Mouse (Mus musculus): ENCODE measurements around the gene Hdac5.

Gene Hdac5

DNA sequence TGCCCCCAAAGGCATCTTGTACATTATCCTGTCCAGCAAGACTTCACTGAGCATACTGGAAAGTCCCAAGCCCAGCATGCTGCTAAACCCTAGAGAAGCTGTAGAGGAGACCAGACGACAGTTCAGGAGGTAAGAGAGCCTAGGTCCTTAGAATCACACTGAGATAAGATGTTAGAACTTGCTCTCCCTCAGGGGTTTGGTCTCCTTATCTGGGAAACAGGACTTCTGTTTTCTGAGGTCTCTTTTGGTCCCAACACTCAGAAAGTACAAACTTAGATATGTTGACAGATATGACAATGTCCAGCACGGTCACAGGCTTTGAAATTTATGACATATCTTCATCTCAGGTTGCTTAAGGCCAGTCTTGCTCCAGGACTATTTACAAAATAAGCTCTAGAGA lies 6.1 kb upstream of the Hdac5 start:
- no peak for DNase-seq

DNA sequence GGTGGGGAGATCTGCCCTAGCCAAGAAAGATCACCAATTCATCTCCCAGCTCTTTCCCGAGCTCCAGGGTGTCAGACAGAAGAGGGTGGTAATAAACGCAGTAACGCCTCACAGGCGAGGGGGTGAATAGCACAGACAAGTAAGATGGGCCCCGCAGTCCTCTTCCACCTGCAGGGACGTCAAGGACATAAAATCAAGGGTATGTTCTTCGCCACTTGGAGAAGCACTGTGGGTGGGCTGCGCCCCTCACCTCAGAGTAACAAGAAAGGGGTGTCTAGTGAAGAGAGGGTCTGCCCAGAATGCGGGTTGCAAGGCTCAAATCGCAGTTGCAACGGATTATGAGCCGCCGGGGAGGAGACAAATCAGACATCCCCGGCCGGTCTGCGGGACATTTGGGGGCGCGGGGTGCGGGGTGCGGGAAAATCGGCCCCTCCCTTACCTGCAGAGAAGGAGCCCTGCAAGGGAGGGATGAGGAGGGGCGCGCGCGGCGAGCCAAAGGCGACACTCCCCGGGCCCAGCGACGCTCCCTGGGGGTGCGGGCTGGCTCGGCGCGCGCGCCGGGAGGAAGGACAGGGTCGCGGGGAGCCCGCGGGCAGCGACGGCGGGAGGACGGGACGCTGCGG lies 524 bp downstream of the Hdac5 start:
- peak; percentile 49 for DNase-seq

DNA sequence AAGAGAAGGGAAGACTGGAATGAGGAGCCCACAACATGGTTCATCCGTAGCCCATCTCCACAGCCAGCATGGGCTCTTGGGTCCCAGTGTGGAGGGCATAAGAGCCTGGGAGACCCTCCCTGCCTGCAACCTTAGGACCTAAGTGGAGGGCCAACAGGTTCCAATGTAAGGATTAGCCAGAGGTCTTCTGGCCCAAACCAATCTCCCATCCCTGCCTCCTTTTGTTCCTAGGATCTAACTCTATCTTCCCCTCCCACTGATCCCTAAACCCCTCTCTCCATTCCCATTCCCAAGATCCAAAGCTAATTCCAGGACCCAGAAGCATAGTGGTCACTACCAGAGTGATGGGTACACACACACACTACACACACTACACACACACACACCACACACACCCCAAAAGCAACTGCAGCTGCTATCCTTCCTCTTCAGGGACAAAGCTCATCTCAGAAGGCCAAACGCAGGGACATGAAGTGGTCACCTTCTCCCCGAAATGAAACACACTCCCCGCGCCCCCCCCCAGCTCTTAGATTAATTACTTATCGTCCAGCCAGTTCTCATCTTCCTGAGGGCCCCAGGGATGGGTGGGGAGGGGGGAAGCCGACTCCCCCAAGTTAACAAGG lies 1.2 kb downstream of the Hdac5 start:
- DNase-seq, result peak; percentile 25

DNA sequence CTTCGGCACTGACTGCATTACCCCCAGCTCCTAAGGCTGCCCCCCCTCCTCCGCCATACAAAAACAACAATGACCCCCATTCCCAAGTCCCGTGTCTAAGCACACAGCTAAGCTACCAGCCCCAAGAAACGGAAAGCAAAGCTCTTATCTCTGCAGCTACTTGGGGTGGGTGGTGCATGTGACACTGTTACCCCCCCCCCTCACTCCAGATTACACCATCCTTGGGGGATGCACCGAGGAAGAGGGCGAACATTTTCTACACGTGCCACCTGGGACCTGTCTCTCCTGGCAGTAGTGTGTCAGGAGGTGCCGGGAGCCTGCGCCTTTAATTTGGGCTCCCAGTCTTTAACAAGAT lies 1.8 kb downstream of the Hdac5 start:
- no peak for DNase-seq

DNA sequence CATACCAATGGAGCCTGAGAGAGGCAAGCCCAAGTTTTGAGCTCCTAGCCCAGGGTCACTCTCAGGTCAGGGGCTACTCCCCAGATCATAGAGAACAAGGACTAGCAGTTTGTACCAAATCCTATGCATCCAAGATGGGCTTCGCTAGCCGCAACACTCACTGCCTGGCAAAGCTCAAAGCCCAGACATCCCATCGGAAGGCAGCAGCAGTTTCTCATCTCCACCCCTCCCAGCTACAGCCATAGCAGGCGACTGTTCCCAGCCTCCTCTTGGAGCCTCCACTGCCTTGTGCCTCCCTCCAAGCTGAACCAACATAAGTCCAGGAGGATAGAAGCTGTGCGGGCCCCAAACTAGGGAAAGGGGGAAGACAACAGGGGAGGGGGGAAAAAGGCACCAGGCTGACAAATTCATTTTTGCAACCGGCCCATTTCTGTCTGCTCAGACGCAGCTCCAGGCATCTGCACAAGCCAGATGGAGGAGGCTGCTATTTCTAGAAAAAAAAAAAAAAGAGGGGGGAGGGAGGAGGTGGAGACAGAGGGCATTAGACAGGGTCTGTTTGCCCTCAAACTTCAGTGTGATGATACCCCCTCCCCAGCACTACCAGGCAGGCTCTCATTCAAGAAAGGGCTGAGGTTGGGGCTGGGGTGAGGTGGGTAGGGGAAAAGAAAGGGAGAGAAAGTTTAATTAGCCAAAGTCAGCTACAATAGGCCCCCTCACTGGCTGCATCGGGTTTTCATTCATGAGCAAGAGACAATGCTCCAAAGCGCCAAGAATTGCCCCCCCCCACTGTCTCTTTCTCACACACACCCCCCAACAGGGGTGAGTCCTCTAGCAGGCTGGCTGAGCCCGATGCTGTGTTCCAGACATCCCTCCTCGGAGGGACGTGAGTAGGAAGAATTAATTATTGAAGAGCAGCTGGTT lies 2.4 kb downstream of the Hdac5 start:
- DNase-seq, result peak; percentile 72

DNA sequence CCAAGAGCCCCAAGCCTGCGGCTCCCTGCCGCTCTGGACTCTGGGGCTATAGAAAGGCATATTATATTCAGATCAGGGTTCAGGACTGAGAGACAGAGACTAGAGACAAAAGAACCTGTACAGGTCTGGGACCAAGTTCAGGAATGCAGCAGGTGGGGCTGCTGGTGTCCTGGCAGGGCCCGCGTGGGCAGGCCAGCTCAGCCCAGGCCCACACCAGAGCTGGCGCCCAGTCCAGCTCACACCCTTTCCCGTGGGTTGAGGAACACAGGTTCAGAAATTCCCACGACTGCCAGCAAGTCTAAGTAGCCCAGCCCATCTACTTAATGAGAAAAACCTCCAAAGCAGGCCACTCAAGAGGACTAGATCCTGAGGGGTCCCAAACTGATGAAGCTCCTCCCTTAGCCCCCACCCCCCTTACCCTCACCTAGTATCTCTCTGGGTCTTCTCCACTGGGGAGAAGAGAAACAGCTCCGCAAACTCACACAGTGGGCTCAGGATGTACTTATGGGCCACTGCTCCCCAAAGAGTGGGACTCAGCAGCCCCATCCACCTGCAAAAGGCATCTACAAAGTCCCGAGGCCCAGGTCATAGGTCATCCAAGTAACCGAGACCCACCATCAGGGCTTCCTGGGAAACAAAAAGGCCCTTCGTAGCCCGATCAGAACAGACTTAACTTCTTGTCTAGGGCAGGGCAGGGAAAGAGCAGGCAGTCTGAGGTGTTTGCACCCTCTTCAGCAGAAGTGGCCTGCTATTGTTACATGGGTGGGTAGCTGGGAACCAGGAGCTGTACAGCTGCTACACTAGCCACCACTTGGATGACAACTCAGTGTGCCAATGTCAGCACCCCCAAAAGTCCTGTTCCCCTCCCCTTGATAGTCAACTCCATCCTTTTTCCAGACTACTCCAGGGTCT lies 3.6 kb downstream of the Hdac5 start:
- DNase-seq, result no peak

DNA sequence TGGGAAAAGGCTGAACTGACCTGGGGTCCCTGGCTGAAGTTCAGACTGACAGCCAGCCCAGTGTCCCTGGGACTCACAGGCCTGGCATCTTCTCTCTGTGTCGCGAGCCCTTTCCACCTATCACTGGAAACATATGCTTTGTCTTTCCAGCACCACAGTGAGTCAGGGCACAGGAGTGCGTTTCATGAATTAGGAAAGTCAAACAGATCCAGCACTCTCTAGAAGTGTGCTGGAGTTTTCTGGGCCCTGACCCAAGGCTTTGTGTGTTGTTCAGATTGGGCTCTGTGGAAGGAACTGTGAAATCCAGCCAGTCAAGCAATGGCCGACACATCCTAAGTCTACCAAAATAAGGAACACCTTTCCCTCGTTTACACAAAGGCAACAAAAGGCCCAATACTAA lies 4.7 kb downstream of the Hdac5 start:
- no peak for DNase-seq

DNA sequence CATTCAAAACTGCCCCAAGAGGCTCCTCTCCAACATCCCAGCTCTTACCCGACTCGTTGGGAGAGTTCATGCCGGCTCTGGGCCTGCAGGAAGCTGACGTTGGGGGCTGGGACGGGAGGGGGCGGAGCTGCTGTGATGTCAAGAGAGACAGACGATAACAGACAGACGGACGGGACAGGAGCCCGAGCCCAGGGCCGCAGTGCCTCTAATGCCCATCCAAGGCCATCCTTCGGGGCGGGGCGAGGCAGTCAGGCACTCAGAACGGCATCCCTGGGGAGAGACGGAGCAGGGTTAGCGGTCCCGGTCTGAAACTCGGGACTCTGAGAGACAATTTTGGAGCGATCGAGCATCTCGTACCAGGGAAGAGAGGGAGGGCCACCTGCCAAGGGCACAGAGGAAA lies 5.3 kb downstream of the Hdac5 start:
- DNase-seq, result peak; percentile 40

DNA sequence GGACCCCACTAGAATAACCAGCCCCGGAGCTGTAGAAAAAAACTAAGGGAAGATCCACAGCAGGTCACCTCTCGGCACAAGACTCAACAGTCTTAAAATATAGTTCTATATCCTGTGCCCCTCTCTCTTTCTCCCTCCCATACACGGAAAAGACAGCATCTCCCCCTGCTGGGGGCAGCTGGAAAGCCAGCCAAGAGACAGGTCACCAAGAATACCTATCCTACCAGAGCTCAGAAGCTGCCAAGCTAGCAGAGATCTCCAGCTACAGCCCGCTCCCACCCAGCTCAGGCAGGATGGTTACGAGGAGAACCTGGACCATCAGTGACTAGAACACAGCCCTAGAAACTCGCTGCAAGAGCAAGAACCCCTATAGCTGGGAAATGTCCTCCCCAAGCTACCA lies 6.8 kb downstream of the Hdac5 start:
- DNase-seq, result peak; percentile 85

DNA sequence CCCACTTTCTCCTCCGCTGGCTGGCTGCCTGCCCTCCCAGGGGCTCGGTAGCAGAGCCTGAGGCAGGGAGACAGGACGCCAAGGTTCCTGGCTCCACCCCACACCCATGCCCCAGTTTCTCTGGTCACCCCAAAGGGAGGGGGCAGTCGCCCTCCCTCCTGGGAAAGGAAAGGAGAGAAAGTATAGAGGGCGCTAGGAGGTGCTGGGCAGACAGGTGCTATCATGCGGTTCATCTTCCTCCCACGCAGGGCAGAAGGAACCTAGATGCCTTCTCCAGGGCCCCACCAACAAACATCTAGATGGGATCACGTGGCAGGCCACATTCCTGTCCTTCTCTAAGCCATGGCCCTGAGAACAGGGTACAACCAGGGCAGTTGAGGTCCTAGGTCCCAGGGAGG lies 8.0 kb downstream of the Hdac5 start:
- peak; percentile 88 for DNase-seq

DNA sequence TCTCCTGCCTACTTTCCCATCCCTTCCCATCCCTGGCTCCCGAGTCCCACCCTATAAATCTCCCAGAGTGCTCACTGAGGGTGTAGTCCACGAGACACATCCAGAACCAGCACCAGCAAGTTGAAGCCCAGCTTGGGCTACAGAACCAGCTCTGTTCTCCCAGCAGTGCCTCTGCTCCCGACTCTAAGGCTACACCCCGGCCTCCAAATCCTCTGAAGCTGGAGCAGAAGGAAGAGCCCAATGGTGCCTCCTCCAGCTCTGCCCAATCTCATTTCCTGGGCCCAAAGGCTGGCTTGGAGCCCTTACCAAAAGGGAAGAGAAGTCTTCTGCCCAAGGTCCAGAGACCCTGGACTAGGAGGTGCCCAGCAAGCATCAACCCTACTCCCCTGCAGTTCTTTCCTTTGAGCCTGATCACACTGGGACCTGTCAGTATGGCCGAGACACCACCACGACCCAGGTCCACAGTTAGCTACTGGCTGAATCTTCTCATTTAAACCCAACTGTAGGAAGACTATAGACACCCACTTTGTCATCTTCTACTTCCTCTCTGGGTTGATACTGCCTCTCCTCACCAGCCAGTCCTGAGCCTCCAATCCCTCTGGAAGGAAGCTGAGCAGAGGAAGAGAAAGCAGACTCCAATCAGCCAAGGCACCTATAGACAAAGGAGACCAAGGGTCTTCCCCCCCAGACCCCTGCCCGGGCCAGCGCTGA lies 8.6 kb downstream of the Hdac5 start:
- DNase-seq, result no peak

DNA sequence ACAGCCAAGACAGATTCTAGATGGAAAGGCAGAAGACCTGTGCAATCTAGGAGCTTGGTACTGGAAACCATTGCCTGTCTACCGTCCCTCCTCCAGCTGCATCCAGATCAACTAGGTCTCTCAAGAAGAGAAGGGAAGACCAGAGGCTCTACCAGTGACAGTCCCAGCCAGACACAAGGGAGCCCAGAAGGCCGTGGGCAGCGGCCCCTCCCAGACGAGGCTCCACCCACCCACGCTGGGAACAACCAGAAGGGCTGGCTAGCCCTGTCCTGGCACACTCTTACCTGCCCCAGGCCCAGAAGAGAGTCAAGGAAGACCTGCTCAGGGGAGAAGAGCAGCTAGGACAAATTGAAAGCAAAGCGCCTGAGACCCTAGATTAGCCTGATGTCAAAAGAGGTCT lies 9.5 kb downstream of the Hdac5 start:
- DNase-seq, result peak; percentile 26

DNA sequence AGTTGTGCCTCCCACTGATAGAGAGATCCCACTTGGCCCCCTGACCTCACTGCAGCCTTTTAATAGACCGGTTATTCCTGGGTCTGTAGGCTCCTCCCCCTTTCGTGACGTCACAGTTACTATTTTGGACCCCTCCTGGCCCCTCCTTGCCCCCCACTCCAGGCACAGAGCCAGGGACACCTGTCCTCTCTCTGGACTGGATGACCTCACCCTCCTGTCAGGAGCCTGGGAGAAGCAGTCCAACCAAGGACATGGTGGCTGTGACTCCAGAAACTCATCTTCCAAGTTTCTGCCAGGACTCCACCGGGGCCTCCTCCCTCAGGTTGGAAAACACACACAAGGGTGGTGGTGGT lies 10.0 kb downstream of the Hdac5 start:
- DNase-seq, result peak; percentile 53

DNA sequence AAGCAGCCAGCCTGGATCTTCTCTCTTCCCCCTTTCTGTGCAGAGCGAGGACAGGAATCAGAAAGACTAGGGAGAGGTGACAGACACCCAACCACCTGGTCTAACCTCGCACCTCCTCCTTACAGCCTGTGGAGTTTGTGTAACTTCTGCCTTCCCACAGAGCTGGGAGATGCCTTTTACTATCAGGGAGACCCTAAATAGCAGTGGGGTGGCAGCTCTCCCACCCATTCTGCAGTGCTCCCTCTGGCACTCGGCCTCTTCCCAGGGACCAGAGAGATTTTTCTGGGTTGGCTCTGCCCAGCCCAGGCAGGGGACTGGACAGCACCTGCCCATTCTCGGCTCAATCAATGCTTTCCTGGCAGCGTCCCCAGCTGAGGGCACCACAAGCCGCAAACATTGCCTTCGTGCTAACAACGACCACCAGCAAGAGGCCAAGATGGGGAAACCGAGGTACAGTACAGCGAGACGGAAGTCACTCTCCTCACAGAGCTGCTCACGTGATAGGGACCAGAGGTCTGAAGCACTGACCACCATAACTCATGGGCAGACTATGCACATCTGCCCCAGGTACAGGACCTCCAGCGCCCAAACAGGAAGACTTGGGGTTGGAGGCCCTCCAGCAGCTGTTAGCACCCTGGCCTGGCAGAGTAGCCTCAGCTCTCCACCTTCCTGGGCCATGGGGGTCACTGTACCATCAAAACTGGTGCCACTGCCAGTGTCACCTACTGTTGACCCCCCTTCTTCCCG lies 10.5 kb downstream of the Hdac5 start:
- DNase-seq, result no peak

DNA sequence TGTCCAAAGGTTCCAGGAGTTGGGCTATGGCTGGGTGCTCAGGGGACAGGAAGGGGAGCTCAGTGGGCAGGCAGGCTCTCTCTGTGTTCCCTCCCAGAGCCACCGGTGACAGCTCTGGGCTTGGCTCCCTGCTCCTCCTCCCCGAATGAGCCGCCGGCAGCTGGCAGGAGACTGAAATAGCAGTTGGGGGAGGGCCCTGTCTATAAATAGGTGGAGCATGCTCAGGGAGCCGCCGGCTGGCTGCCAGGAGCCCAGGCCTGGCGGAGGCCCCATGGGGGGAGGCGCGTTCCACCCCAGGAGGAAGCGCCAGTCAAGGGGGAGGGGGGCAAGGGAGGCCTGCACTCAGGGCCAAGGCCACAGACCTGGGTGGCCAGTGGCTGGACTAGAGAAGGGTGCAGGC lies 11.2 kb downstream of the Hdac5 start:
- peak; percentile 97 for DNase-seq

DNA sequence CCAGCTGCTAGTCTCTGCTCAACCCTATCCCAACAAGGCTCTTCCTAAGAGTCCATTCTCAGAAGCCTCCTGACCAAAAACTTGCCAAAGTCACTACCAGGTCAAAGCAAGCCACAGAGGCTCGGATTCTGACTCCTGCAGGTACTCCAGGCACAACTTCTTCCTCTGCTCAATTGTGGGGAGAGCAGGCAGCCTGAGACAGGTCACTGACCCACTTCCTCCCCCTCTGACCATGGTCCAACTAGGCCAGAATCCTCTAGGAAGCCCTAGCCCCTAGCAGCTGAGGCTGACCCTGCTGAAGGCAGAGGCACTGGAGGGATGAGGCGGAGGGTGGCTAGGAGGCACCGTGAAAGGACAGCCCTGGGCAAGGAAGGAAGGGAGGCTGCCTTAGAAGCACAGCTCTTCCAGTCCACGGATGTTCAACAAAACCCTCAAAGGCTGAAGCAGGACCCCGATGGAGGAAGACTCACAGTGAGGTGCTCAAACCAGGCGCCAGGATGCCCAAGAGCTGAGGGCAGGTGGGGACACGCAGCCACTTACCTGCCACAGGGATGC lies 12.0 kb downstream of the Hdac5 start:
- DNase-seq, result no peak

DNA sequence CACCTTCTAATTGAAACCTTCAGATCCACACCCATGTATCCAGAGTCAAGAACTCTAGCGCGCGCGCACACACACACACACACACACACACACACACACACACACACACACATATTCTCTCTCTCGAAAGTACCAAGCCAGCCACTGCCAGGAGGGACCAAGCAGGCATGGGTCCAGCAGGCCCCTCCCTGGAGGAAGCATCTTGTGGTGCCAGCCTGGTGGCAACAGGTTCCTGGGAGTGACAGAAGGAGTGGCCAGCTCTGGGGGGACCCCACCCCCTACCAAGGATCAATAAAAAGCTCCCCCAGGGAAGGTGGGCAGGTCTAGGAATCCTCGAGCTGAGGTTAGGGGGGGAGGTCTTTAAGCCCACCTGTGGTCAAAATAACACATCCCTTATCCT lies 12.6 kb downstream of the Hdac5 start:
- no peak for DNase-seq

DNA sequence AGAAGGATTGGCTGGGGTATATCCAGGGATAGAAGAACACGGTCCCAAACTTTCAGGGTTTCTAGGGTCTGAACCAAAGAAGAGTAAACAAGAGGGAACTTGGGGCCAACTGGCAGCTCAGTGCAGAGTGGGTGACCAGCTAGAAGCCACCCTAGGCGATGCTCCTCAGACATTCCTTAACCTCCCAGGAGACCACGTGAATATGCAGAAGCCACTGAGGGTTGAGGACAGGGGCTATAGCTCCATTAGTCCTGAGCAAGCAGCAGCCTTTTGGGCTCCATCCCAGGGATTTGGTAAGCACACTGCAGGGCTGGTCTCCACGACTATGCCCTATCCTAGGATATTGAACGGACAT lies 13.1 kb downstream of the Hdac5 start:
- no peak for DNase-seq

DNA sequence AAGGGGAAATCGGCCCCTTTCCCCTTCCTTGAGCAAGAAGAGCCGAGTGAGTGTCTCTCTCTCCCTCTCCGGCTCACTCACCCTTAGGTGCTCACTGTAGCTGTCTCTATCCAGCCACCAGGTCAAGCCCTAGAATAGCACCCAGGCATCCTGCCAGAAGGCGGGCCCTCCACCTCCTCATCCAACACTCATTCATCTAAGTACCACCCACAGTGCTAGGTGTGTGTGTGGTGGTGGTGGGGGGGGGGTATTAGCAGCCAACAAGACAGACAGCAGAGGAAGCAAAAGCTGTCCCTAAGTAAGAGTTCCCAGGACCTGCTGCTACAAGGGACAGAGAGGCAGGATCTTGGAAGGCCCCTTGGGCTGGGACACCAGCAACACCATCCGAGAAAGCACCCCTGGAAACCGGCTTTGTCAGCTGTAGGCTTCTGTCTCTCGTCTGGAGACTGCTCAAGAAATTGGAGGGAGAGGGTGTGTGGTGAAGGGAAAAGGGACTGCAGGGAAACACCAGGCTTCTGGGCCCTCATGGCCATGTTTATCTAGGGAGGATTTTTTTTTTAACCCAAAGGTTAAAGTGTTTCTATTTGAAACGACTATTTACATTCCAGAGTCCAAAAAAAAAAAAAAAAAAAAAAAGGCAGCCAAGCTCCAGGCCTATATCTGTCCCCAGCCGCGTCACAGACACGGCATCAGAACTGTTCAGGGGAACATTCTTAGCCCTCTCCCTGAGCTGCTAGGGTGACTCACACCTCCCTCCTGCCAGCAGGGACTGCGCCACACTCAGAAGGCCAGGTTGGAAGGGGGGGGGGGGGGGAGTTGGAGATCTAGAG lies 13.7 kb downstream of the Hdac5 start:
- DNase-seq, result no peak

DNA sequence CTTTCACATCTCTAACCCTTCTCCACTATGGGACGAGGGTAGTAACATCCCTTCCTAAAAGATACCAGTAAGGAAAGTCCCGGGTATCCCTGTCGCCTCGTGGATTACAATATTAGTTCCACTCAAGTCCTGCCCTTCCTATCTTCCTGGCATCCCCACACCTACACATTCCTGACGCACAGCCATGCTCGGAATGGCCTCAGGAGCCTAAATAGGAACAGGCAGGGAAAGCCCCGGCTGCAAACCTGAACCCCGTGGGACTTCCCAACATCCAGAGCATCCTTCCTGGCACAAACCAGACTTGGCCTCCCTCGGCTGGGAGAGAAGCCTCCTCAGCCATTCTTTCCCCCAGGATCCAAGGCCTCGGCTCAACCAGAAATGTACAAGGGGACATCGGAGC lies 14.5 kb downstream of the Hdac5 start:
- DNase-seq, result no peak
